Mouse (Mus musculus) erythroblast, embryonic 14.5 days (primary cell): Measurements from ENCODE around the gene Pcx.

ENCODE experiments used
- GATA1 ChIP-seq: IDR thresholded peaks from 2 replicates; pipeline ENCODE4 v1.6.1; 2012; ENCODE audit warnings: low read length, inconsistent platforms, mixed read lengths
- TAL1 ChIP-seq: IDR thresholded peaks from 3 replicates; pipeline ENCODE4 v1.6.1; 2012; ENCODE audit warnings: low read length, inconsistent platforms, mixed read lengths

DNA sequence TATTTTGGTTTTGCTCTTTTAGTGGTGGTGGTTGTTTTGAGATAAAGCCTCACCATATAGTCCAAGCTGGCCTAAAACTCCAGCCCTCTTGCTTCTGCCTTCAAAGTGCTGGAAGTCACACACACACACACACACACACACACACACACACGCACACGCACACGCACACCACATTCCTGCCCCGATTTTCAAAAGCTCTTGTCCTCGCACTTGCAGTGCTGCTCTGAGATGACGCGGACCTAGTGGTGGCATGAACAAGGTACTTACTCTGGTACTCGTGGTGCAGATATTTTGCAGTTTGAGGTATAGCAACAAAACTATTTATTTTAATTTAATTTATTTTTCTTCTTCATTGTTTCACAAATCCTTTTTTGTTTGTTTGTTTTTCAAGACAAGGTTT lies 62.2 kb downstream of the Pcx start:
- TF ChIP-seq GATA1 = no peak
- no peak for TF ChIP-seq TAL1
